Mouse (Mus musculus): ENCODE data around the gene Sohlh1.

DNA sequence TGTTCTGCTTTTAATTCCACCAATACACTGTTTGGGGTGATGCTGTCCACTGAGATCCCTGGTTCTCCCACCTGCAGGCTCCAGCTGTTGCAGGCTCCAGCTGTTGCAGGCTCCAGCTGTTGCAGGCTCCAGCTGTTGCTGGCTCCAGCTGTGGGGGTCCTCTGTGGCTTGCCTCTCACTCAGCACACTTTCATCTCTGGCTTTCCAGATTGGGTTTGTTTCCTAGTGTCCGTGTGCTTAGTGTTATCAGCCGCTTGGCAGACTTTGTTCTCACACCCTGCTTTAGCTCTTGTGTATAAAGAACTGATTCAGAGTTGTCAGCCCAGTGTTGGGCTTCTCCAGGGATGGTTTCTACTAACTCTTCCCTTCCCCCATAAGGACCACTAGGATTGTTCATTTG, 49.4 kb downstream of the Sohlh1 start:
- TF ChIP-seq CTCF (IDR thresholded peaks at IDR 0.05; ENCODE audit: control insufficient read depth, insufficient read depth, insufficient read length) (no peak), MYOD1 (IDR thresholded peaks at IDR 0.05; ENCODE audit: control insufficient read depth, insufficient read length, low read depth) (peak; percentile 64), USF1 (IDR thresholded peaks at IDR 0.05; ENCODE audit: low read depth) (no peak), CEBPB (IDR thresholded peaks at IDR 0.05; ENCODE audit: low read depth) (no peak)

Measured in C2C12 (cell line).